Mouse (Mus musculus): ENCODE data around the gene Snap47.

GRCm38 (mm10) chr11:59364007-59364406 is 87.0 kb downstream of the Snap47 start:
- TF ChIP-seq POLR2A (IDR thresholded peaks at IDR 0.05; ENCODE audit: insufficient read depth, low read depth, low read length) (no peak), CTCF (IDR thresholded peaks at IDR 0.05; ENCODE audit: insufficient read depth, low read depth, low read length) (no peak)
